Mouse (Mus musculus): ENCODE data around the gene Nckap5. TPM values are rescaled to one million over a fixed set of nuclear protein-coding genes. Genes with fewer than 3 reads are reported as not detected.

Gene Nckap5
- polyA plus RNA-seq, 1 experiment from 2014 or later: 5.1 TPM

DNA sequence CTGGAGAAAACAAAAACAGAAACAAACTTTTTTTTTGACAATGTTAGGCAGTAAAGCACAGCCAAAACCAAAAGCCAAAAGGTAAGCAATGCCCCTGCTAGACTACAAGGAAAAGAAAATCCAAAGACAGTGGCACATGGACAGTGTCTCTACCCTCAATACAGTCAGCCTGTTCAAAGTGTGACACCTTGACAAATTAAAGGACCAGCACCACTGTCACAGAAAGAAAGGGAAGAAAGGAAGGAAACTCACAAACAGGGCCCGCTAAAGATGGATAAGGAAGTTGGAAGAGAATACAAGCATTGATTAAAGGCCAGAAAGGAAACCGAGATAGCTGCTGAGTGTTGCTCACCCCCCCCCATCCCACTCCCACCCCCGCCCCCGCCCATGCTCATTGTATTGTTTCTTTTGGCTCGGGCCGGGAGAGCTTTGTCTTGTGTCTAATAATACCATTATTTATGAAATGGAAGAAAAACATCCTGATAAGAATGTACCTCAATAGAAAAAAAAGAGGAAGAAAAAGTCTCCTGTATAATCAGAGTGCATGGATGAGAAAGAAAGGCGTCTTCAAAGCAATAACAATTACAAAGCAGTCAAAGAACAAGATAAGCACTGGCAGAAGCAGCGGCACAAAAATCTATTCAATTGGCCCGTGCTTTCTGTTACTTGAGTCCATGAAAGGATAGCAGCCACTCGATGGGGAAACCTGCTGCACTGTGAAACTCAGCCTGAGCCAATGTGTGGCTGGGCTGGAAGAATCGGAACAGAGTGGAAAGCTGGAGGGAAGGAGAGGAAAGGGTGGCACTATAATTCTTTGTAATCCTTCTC, 368.9 kb downstream of the Nckap5 start:
- no peaks in the 10 kb centered on the region for H3K9me3 ChIP-seq
- no peak overlapping the region for H3K4me3 ChIP-seq
- H3K4me1 ChIP-seq: peaks cover 18% of the 10 kb centered on the region; the same call in 1 of the 2 replicates
- H3K9ac ChIP-seq: no peak overlapping the region
- ATAC-seq (ENCODE audit: extremely low read depth, insufficient number of reproducible peaks, low FRiP score, low TSS enrichment): no peak
- H3K36me3 ChIP-seq: no peaks in the 10 kb centered on the region
- peak overlapping the region; percentile 16 for H3K4me2 ChIP-seq
- WGBS: 18% methylated on average over 11 of the region's 11 CpGs
- H3K27ac ChIP-seq (replicated peaks): 0 out of 2 replicates have a peak overlapping the region, but pooled peaks have one; percentile 1
- no peaks in the 10 kb centered on the region for H3K27me3 ChIP-seq (replicated peaks)

DNA sequence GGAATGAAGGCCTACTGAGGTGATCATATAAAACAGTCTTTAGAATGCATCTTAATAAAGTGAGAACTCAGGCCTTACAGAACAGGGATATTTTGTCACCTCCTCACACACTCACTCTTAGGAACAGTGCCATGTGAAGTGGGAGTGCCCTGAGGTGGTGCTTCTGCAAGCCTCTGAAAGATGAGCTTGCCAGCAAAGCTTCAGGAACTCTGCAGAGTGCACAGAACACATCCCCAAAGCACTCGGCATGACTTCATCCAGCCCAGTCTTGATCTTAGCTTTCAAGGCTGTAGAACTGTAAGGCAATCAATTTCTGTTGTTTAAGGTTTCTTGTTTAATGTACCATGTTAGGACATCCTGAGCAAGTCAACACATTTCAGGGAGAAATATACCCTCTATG, 372.9 kb downstream of the Nckap5 start:
- Histone ChIP-seq H3K9ac (no peak overlapping the region), H3K27me3 (replicated peaks) (no peaks in the 10 kb centered on the region), H3K4me3 (no peak overlapping the region), H3K4me2 (no peak overlapping the region), H3K9me3 (no peaks in the 10 kb centered on the region), H3K27ac (replicated peaks) (no peak overlapping the region), H3K36me3 (no peaks in the 10 kb centered on the region), H3K4me1 (peaks cover 15% of the 10 kb centered on the region; the same call in 1 of the 2 replicates)
- no peak for ATAC-seq (ENCODE audit: extremely low read depth, insufficient number of reproducible peaks, low FRiP score, low TSS enrichment)
- WGBS: 71% methylated on average over 1 of the region's 1 CpGs

DNA sequence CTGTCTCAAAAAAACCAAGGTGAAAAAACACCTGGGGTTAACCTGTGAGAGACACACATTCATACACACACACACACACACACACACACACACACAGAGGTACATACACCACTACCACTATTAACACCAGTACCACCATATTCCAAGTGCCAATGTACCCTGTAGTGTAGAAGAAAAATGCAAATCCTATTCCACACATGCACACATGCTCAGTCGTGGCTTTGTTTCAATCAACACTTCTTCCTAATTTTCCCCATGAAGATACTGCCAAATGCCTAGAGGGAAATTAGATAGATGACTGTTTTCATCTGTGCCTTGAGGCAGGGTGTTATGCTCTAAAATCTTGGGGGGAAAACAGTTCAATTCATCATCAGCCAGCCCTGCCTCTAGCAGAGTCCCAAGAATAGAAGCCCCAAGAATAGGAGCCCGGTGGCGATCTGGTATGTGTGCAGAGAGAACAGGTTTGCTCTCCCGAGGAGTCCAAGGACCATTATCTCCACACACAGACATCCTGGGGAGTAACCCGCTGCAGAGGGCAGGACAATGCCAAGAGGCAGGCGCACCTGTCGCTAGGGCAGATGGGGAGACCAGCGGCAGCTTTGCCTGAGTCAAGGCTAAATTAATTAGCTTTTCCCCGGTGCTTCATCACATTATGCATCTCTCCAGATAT, 376.0 kb downstream of the Nckap5 start:
- H3K4me3 ChIP-seq: no peak overlapping the region
- WGBS: 46% methylated on average over 9 of the region's 9 CpGs
- H3K27me3 ChIP-seq (replicated peaks): no peaks in the 10 kb centered on the region
- no peaks in the 10 kb centered on the region for H3K4me1 ChIP-seq
- no peak overlapping the region for H3K9ac ChIP-seq
- ATAC-seq (ENCODE audit: extremely low read depth, insufficient number of reproducible peaks, low FRiP score, low TSS enrichment): no peak
- no peak overlapping the region for H3K4me2 ChIP-seq
- H3K27ac ChIP-seq (replicated peaks): no peak overlapping the region
- no peaks in the 10 kb centered on the region for H3K36me3 ChIP-seq
- no peaks in the 10 kb centered on the region for H3K9me3 ChIP-seq

DNA sequence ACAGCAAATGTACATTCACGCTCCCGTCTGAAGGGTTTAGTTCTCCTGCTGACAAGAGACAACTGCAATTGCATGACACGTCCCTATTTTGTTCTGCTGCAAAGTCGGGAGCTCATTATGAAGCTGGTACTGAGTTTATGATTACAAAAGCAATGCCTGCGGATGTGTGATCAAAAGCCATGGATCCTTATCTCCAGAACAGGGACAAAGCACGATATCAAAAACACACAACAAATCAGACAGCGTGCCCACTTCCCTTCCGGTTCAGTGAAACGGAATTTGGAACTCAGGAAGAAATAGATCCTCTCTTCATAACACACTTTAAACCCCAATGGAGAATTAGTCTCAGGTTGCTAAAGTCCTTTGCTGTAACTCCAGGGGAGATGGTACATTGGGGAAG, 379.1 kb downstream of the Nckap5 start:
- Histone ChIP-seq H3K27me3 (replicated peaks) (no peaks in the 10 kb centered on the region), H3K4me1 (no peaks in the 10 kb centered on the region), H3K4me2 (no peak overlapping the region), H3K9me3 (no peaks in the 10 kb centered on the region), H3K36me3 (no peaks in the 10 kb centered on the region), H3K27ac (replicated peaks) (no peak overlapping the region), H3K4me3 (no peak overlapping the region), H3K9ac (no peak overlapping the region)
- ATAC-seq (ENCODE audit: extremely low read depth, insufficient number of reproducible peaks, low FRiP score, low TSS enrichment): no peak
- WGBS: 65% methylated on average over 9 of the region's 9 CpGs

DNA sequence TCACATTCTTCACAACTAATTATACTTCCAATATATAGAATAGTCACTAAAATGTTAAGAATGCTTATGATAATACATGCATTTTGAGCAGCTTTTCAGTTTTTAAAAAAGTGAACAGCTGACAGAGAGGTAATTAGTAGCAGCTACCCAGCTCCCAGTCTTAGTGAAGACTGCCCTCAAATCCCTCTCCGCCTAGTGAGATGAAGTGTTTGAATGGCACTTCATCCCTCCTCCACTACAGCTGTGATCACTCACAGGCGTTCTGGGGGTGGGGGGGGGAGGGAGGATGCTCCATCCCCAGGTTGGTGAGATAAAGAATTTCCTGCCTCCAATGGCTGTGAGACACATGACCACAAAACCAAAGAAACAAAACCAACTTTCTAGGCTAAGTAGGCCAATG, 381.2 kb downstream of the Nckap5 start:
- WGBS: 42% methylated on average over 2 of the region's 2 CpGs
- no peak overlapping the region for H3K27ac ChIP-seq (replicated peaks)
- no peak for ATAC-seq (ENCODE audit: extremely low read depth, insufficient number of reproducible peaks, low FRiP score, low TSS enrichment)

DNA sequence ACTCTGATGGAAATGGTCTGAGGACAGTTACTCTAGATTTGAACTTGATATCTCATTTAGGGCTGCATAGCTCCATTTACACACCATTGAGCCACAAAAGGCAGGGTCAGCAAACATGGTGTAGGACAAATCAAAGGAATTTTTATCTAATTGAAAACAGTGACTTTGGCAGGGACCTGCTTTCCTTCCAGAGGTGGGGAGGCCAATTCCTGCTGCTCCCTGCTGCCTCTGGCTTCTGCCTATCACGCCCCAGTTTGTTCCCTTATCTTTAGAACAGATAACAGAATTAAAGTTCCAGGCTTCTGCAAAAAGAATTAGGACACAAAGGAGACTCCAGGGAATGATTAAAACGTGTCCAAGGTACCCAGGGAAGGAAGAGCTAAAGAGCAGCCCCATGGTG, 386.7 kb downstream of the Nckap5 start:
- ATAC-seq (ENCODE audit: extremely low read depth, insufficient number of reproducible peaks, low FRiP score, low TSS enrichment): no peak
- no peaks in the 10 kb centered on the region for H3K27me3 ChIP-seq (replicated peaks)

More for the DNA sequence above, 381.2 kb downstream of the Nckap5 start:
- Histone ChIP-seq H3K9me3 (no peaks in the 10 kb centered on the region), H3K4me2 (no peak overlapping the region), H3K36me3 (no peaks in the 10 kb centered on the region), H3K4me1 (no peaks in the 10 kb centered on the region), H3K9ac (no peak overlapping the region), H3K4me3 (no peak overlapping the region), H3K27me3 (replicated peaks) (no peaks in the 10 kb centered on the region)

DNA sequence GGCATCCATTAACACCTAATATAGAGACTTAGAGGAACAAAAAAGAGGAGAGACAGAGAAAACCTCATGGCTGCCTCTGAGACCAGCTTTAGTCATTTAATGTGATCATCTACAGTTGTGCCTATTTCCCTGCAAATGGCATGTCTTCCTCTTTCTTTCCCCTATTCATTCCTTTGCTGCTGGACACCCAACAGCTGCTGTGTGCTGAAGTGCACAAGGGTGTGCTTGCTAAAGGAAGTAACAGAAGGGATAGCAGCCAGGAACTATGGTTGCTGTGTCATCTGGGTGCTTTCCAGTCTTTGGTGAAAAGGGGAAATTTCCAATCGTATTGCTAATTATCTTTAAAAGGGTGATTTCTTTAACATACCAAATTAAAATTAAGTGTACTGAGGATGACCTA, 387.9 kb downstream of the Nckap5 start:
- ATAC-seq (ENCODE audit: extremely low read depth, insufficient number of reproducible peaks, low FRiP score, low TSS enrichment): no peak
- Histone ChIP-seq H3K27me3 (replicated peaks) (no peaks in the 10 kb centered on the region), H3K9me3 (no peaks in the 10 kb centered on the region), H3K9ac (no peak overlapping the region), H3K27ac (replicated peaks) (no peak overlapping the region), H3K4me2 (no peak overlapping the region), H3K4me1 (peaks cover 13% of the 10 kb centered on the region), H3K4me3 (no peak overlapping the region), H3K36me3 (no peaks in the 10 kb centered on the region)
- 63% methylated on average over 1 of the region's 1 CpGs for WGBS

More for the DNA sequence above, 386.7 kb downstream of the Nckap5 start:
- H3K4me3 ChIP-seq: no peak overlapping the region
- no peak overlapping the region for H3K9ac ChIP-seq
- H3K9me3 ChIP-seq: no peaks in the 10 kb centered on the region
- H3K27ac ChIP-seq (replicated peaks): no peak overlapping the region
- peaks cover 13% of the 10 kb centered on the region for H3K4me1 ChIP-seq
- no peaks in the 10 kb centered on the region for H3K36me3 ChIP-seq
- 10% methylated on average over 2 of the region's 2 CpGs for WGBS
- H3K4me2 ChIP-seq: no peak overlapping the region

DNA sequence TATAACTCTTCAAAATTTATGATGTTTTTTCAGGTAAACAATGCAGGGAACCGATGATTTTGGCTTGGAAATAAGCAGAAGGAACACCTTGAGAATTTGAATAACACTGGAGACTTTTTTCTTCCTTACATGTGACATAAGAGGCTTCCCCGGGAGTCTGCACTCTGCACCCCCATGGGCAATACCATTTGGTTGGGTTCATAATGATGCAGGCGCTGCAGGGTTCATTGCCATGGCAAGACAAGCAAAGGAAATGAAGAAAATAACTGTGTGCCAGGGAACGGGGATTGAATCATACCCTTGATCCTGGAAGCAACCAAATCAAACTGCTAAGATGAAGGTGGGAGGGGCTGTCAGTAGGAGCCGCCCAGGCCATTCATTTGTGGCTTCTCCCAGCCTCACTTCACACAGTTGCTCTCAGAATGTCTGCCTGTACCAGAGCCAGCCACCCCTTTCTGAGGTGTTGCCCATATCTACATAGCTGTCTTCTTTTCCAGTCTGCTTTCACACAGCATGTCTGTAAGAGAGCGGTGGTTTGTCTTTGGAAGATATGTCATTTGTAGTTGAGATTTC, 392.5 kb downstream of the Nckap5 start:
- Histone ChIP-seq H3K36me3 (no peaks in the 10 kb centered on the region), H3K4me1 (0 out of 2 replicates have a peak, but pooled peaks cover 2% of the 10 kb centered on the region), H3K27me3 (replicated peaks) (no peaks in the 10 kb centered on the region), H3K27ac (replicated peaks) (no peak overlapping the region), H3K4me2 (no peak overlapping the region), H3K4me3 (no peak overlapping the region), H3K9me3 (no peaks in the 10 kb centered on the region), H3K9ac (no peak overlapping the region)
- no peak for ATAC-seq (ENCODE audit: extremely low read depth, insufficient number of reproducible peaks, low FRiP score, low TSS enrichment)
- WGBS: 73% methylated on average over 6 of the region's 6 CpGs

DNA sequence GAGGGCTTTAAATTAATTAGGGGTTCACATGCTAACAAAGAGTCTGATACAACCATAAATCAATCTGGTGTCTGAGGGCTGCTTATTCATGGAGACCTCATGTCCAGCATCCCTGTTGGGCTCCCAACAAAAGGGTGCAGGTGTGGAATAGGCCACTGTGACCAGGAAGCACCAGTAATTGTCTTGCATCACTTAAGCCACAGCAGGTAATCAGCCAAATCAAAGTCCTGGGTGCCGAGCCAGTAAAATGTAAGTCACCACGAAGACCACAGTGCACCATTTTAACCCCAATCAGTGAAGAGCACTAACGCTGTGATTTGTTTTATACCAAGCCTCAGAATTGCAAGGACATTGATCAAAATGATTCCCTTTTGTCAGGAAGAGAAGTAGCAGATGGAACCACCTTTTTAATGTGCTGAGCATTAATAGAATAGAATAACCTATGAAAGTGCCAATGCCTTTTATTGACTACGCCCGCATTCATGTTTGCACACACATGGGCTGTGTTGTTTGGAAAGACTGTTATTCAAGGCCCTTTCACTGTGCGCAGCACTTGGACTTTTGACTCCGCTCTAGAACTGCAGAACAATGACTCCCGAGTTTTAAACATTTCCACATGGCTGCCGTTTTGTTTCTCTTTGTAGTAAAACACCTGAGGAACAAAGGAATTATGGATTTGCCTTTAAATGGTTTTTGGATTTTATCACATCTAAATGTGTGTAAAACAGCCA, 393.5 kb downstream of the Nckap5 start:
- WGBS: 79% methylated on average over 9 of the region's 9 CpGs
- ATAC-seq (ENCODE audit: extremely low read depth, insufficient number of reproducible peaks, low FRiP score, low TSS enrichment): no peak
- Histone ChIP-seq H3K4me3 (no peak overlapping the region), H3K4me1 (0 out of 2 replicates have a peak, but pooled peaks cover 2% of the 10 kb centered on the region), H3K36me3 (no peaks in the 10 kb centered on the region), H3K27ac (replicated peaks) (no peak overlapping the region), H3K9ac (no peak overlapping the region), H3K27me3 (replicated peaks) (no peaks in the 10 kb centered on the region), H3K4me2 (no peak overlapping the region), H3K9me3 (no peaks in the 10 kb centered on the region)

DNA sequence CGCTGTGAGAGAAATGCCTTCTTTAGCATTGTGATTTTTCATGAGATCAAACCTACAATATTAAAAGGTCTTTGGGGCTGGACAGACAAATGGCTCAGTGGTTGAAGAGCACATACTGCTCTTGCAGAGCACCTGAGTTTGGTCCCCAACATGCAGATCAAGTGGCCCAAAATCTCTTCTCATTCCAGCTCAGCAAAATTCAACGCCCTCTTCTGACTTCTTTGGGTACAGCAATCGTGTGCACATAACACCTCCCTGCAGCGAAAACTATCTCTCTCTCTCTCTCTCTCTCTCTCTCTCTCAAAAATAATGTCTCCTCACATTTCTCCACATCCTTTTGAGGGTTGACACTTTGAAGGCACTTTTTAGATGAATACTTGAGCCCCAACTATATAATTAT, 398.3 kb downstream of the Nckap5 start:
- H3K4me3 ChIP-seq: no peak overlapping the region
- no peak overlapping the region for H3K4me2 ChIP-seq
- no peaks in the 10 kb centered on the region for H3K4me1 ChIP-seq
- H3K36me3 ChIP-seq: no peaks in the 10 kb centered on the region
- no peaks in the 10 kb centered on the region for H3K9me3 ChIP-seq
- WGBS: 81% methylated on average over 4 of the region's 4 CpGs
- H3K27me3 ChIP-seq (replicated peaks): no peaks in the 10 kb centered on the region
- no peak for ATAC-seq (ENCODE audit: extremely low read depth, insufficient number of reproducible peaks, low FRiP score, low TSS enrichment)
- H3K9ac ChIP-seq: no peak overlapping the region
- H3K27ac ChIP-seq (replicated peaks): no peak overlapping the region

DNA sequence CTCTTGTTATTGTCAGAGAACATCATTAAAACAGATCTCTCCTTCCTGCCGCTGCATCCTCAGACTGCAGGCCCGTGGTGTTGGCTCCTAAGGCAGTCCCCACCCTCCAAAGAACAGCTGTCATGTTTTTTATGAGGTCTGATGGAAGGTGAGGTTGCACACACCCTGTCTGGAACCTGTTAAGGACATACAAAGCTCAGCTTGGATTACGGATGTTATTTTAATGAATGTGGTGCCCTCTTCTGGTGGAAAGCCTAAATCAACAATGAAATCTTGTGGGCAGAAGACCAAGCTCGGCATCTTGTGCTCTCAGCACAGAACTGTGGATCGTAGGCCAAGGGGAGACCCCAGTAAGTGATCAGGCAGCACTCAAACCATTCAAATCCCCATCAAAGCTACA, 399.0 kb downstream of the Nckap5 start:
- 43% methylated on average over 5 of the region's 5 CpGs for WGBS
- H3K4me3 ChIP-seq: no peak overlapping the region
- no peak overlapping the region for H3K4me2 ChIP-seq

More for the DNA sequence above, 399.0 kb downstream of the Nckap5 start:
- no peak for ATAC-seq (ENCODE audit: extremely low read depth, insufficient number of reproducible peaks, low FRiP score, low TSS enrichment)
- Histone ChIP-seq H3K27ac (replicated peaks) (no peak overlapping the region), H3K27me3 (replicated peaks) (no peaks in the 10 kb centered on the region), H3K36me3 (no peaks in the 10 kb centered on the region), H3K9ac (no peak overlapping the region), H3K4me1 (no peaks in the 10 kb centered on the region), H3K9me3 (no peaks in the 10 kb centered on the region)
